Mouse (Mus musculus): ENCODE results near the gene Cntf. TPM values are rescaled to one million over a fixed set of nuclear protein-coding genes. Genes with fewer than 3 reads are reported as not detected.

The Cntf gene
- 1 to 10 TPM in 1 of 2 experiments, under 1 TPM in 1; 0.94 to 1.7 TPM for total RNA-seq (2021)
- long read RNA-seq, experiment 1, partial matches to known transcripts: 0 of 4 reads
- long read RNA-seq, experiment 1, other reads (novel, unspliced or antisense): 0 of 4 reads
- long read RNA-seq, experiment 2: 0 reads

GRCm38 (mm10) chr19:12765308-12765707 is at the start of gene Cntf:
Gene Cntf, minus strand, starts transcription at chr19:12765632.
- no peak for DNase-seq

GRCm38 (mm10) chr19:12813883-12814282 is 48.5 kb upstream of the Cntf start:
- no peak for DNase-seq

GRCm38 (mm10) chr19:12812644-12813364 is 47.4 kb upstream of the Cntf start:
- DNase-seq: no peak

- DNase-seq: no peak
Observed at GRCm38 (mm10) chr19:12806214-12806613, 40.8 kb upstream of the Cntf start.

- DNase-seq: no peak
Observed at GRCm38 (mm10) chr19:12805730-12806129, 40.3 kb upstream of the Cntf start.

- no peak for DNase-seq
Observed at GRCm38 (mm10) chr19:12804237-12804636, 38.8 kb upstream of the Cntf start.

- DNase-seq: no peak
Observed at GRCm38 (mm10) chr19:12802830-12803229, 37.4 kb upstream of the Cntf start.

- peak in 1 of 2 experiments; percentile 36 for DNase-seq
Observed at GRCm38 (mm10) chr19:12801046-12801445, 35.6 kb upstream of the Cntf start.

- DNase-seq: no peak
Observed at GRCm38 (mm10) chr19:12800621-12801020, 35.2 kb upstream of the Cntf start.

GRCm38 (mm10) chr19:12799081-12799480 is 33.6 kb upstream of the Cntf start:
- no peak for DNase-seq

- DNase-seq: peak in 1 of 2 experiments; percentile 44
Observed at GRCm38 (mm10) chr19:12798404-12798803, 33.0 kb upstream of the Cntf start.

- DNase-seq: peak; percentile 38 to 53
Observed at GRCm38 (mm10) chr19:12797071-12797470, 31.6 kb upstream of the Cntf start.

- peak in 1 of 2 experiments; percentile 76 for DNase-seq
Observed at GRCm38 (mm10) chr19:12796328-12796931, 31.0 kb upstream of the Cntf start.

- DNase-seq: peak; percentile 96 to 99
Observed at GRCm38 (mm10) chr19:12795511-12796327, 30.3 kb upstream of the Cntf start, which contains the start of the genes Zfp91 and Lpxn. Gene Zfp91, minus strand, starts transcription at chr19:12796126. Gene Lpxn, plus strand, starts transcription at chr19:12796193.

GRCm38 (mm10) chr19:12795110-12795509 is 29.7 kb upstream of the Cntf start:
- DNase-seq: no peak

- peak; percentile 96 for DNase-seq
Observed at GRCm38 (mm10) chr19:12794056-12795044, 28.9 kb upstream of the Cntf start.

GRCm38 (mm10) chr19:12792374-12792773 is 26.9 kb upstream of the Cntf start:
- no peak for DNase-seq

- no peak for DNase-seq
Observed at GRCm38 (mm10) chr19:12787721-12788120, 22.3 kb upstream of the Cntf start.

GRCm38 (mm10) chr19:12786803-12787395 is 21.5 kb upstream of the Cntf start:
- DNase-seq: no peak

- DNase-seq: no peak
Observed at GRCm38 (mm10) chr19:12780437-12780836, 15.0 kb upstream of the Cntf start.

- DNase-seq: peak; percentile 69 to 70
Observed at GRCm38 (mm10) chr19:12770888-12771287, 5.5 kb upstream of the Cntf start.

Measured in heart, adult 18-20 months (tissue).